Mouse (Mus musculus): ENCODE results near the gene Kremen1. TPM values are rescaled to one million over a fixed set of nuclear protein-coding genes. Genes with fewer than 3 reads are reported as not detected.

Gene Kremen1
- total RNA-seq, 2 experiments from 2014 or later, result 0.38 to 1.1 TPM

DNA sequence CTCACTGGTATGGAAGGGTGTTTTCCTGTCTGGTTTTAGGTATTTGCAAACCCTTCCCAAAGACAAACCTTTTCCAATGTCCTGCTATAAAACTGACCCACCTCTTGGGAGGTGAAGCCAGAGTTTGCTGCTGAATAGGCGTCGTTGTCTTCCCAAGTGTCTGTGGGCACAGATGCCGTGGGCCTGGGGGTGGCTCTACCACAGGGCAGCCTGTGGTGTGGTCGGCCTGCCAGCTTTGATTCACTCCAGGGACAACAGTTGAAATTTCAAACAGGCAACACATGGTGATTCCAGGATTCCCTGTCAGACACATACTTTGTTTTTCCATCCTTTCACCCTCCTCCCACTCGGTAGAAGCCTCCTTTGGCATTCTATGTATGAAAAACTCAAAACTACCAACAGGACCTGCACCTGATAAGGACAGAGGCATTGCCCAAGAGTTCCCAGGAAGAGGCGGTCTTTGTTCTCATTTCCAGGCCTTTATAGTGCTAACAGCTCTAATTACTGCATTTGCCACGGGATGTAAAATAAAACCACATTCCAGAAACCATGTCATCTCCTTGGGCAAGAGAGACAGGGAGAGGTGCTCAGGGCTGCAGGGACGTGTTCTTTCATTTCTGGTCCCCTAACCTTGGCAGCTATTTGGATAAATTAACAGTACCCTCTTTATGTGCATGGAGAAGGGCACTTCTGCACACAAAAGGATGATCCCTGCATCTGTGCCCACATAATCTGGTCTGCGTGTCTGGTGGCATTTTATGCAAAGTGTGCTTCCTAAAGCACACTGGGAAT is 10.1 kb upstream of the Kremen1 start:
- no peak for ATAC-seq (replicated peaks; ENCODE audit: low FRiP score, poor library complexity, severe bottlenecking)

GRCm38 (mm10) chr11:5269846-5270461 is 8.6 kb upstream of the Kremen1 start:
- ATAC-seq (replicated peaks; ENCODE audit: low FRiP score, poor library complexity, severe bottlenecking), result no peak

DNA sequence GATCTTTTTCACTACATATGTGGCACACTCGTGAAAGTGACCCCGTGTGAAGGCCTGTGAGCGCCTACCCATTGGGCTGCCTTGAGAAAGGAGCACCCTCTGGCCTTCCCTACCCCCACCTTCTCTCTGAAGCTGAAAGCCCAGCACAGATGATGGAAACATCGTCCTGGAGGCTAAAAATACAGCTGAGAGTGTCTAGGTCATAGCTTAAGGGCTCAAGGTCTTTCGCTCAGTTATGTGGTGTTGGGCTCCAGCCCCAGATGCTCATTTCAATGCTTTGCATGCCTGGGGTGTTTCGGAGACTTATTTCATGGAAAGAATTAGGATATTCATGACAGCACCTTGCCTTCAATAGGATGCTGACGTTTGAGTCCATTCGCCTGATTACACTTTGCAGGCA is 4.4 kb upstream of the Kremen1 start:
- no peak for ATAC-seq (replicated peaks; ENCODE audit: low FRiP score, poor library complexity, severe bottlenecking)

DNA sequence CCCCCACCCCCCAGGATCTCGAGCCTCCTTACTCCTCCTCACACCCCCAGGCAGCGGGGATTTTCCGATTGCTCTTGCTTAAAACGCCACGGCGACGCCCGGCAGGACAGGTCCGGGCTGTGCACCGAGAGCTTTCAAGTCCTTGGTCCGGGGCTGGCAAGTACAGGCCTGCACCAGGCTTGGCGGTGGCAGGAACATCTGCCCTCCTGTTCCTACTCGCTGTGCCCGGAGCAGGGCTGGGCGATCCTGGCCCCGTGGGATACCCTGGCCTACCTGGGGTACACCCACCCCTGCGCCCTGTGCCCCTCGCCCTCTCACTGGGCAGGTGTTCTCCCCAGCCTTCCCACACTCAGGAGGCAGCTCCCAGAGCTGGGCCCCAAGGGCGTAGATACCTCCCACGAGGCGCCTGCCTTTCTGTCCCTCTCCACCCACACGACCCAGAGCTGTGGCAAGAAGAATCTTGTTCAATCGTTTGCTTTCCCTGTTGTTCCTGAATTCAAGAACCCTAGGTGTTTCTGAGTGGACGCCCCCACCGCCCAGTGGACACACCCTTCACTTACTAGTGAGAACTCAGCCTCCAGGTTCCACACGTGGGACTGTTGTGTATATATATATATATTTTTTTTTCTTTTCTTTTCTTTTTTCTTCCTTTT is 1.8 kb upstream of the Kremen1 start:
- no peak for ATAC-seq (replicated peaks; ENCODE audit: low FRiP score, poor library complexity, severe bottlenecking)

DNA sequence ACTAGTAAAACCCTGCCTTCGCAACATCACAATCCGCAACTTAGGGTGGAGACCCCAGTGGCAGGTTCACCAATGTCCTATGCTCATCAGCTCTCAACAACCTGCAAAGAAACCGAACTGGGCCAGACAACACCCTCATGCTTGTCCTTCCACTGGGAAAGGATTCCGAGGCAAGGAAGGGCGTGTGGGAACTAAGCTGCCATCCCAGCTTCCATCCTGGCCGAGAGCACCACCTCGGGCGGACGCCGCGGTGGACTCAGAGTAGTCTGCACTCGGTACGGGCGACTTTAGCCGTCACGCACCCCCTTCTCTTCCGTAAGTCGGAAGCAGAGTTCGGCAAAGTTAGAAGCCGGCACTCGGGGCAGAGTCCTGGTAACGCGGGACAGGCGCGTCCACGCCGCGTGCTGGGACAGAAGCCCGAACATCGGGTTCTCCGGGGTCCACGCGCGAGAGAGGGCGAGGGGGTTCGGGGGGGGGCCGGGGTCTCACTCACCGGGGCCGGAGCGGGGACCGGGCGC is 357 bp downstream of the Kremen1 start:
- ATAC-seq (replicated peaks; ENCODE audit: low FRiP score, poor library complexity, severe bottlenecking), result no peak

GRCm38 (mm10) chr11:5259944-5260598 is 1.3 kb downstream of the Kremen1 start:
- ATAC-seq (replicated peaks; ENCODE audit: low FRiP score, poor library complexity, severe bottlenecking), result no peak

DNA sequence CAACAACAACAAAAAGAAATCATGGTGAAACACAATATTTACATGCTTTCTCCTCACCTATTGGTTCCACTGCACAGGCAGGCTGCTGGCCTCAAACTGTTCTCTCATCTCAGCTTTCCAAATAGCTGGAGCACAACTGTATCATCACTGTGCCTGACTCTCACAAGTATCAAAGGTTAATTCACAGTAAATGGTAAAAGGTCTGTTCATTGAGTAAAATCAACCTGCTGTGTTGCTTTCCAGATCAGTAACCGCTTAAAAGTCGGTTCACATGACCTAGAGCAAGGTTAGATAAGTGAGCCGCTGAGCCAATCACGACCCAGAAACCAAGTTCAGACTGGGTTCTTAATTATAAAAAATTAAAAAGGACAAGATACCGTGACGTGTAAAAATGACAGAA is 3.3 kb downstream of the Kremen1 start:
- ATAC-seq (replicated peaks; ENCODE audit: low FRiP score, poor library complexity, severe bottlenecking), result no peak

GRCm38 (mm10) chr11:5257151-5257862 is 4.1 kb downstream of the Kremen1 start:
- ATAC-seq (replicated peaks; ENCODE audit: low FRiP score, poor library complexity, severe bottlenecking), result no peak

GRCm38 (mm10) chr11:5255509-5256014 is 5.8 kb downstream of the Kremen1 start:
- no peak for ATAC-seq (replicated peaks; ENCODE audit: low FRiP score, poor library complexity, severe bottlenecking)

GRCm38 (mm10) chr11:5254016-5254415 is 7.3 kb downstream of the Kremen1 start:
- no peak for ATAC-seq (replicated peaks; ENCODE audit: low FRiP score, poor library complexity, severe bottlenecking)

DNA sequence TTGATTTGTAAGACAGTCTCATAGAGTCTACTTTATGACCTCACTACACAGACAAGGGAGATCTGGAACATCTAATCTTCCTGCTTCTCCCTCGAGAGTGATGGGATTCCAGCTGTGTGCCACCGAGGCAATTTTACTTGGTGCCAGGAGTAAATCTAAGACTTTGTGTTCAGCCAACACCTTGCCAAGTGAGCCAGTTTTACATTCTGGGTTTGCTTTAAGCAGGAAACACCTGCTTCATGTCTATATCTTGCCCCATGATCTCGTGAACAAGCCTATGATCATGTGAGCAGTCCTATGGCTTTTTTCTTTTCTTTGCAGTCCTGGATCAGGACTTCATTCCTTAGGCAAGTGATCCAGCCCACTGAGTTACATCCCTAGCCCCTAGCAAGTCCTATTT is 7.8 kb downstream of the Kremen1 start:
- ATAC-seq (replicated peaks; ENCODE audit: low FRiP score, poor library complexity, severe bottlenecking), result no peak

GRCm38 (mm10) chr11:5252727-5253126 is 8.6 kb downstream of the Kremen1 start:
- no peak for ATAC-seq (replicated peaks; ENCODE audit: low FRiP score, poor library complexity, severe bottlenecking)

DNA sequence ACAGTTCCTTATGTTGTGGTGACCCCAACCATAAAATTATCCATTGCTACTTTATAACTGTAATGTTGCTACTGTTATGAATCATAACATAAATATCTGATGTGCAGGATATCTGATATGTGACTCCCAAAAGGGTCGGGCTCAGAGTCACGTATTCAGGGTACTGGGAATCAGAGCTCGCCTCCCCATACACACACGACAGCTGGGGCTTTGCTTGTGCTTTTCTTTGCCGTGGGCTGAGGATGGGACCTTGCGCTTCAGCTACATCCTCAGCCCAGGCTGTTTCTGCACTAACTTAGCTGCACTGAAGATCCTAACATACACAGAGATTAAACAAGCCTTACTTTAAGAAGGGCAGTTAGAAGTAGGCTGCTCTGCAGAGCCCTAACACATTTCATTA is 10.2 kb downstream of the Kremen1 start:
- no peak for ATAC-seq (replicated peaks; ENCODE audit: low FRiP score, poor library complexity, severe bottlenecking)

- no peak for ATAC-seq (replicated peaks; ENCODE audit: low FRiP score, poor library complexity, severe bottlenecking)
Measured at GRCm38 (mm10) chr11:5248200-5248599, 13.2 kb downstream of the Kremen1 start.

GRCm38 (mm10) chr11:5245431-5245830 is 15.9 kb downstream of the Kremen1 start:
- ATAC-seq (replicated peaks; ENCODE audit: low FRiP score, poor library complexity, severe bottlenecking), result no peak

DNA sequence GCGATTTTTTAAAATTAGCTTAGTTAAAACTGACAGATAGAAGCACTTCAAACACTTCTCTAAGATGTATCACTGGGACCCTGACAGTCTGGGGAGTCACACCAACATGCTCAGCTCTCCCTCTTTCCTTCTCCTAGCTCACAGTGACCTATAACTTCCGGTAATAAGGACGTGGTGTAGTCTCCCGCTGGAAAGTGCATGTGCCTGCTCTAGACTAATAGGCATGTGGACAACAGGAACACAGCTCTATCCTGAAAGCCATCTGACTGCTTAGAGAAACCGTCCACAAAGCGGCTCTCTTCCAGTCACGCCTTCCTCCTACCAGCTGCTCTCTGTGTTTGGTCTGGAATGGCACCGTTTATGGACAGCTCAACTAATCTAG is 16.6 kb downstream of the Kremen1 start:
- no peak for ATAC-seq (replicated peaks; ENCODE audit: low FRiP score, poor library complexity, severe bottlenecking)

DNA sequence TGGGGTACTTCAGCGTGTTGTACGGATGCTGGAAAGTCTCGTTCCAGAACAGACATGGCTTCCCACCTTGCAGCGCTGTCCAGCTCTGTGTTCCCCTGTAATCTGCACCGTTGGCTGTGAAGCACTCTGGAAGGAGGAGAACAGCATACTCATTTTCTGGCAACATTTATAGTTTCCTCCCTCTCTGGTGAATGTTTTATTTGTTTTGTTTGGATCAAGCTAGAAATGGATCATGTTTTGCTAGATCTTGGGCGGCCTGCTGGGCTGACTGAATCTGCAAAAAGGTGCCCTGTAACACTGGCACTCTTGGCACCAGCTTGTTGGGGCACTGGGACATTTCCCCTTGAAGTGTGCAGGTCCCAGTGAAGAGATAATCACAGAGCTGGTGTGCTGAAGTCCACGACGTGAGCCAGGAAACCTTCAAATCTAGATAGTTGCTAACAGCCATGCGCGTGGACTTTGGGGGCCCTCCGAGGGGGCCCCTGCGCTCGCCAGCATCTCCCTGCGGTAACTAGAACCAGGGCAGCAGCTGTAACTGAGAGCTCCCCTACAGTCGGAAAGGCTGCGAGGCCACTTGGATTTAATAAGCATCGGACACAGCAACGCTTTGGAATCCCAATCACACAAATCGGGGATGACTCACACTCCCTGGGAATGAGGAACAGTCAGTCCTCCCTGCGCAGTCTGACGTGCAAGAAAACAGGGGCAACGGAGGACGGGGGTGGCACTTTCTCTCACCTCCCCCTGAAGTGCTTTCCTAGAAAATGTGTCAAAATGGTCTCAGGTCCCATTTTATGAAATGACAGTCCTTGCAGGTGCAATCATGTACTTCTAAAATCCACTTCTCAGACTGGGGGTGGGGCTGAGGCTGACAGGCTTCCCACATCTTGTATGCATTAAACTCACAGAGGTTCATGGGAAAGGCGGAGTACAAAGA is 17.3 kb downstream of the Kremen1 start:
- no peak for ATAC-seq (replicated peaks; ENCODE audit: low FRiP score, poor library complexity, severe bottlenecking)

DNA sequence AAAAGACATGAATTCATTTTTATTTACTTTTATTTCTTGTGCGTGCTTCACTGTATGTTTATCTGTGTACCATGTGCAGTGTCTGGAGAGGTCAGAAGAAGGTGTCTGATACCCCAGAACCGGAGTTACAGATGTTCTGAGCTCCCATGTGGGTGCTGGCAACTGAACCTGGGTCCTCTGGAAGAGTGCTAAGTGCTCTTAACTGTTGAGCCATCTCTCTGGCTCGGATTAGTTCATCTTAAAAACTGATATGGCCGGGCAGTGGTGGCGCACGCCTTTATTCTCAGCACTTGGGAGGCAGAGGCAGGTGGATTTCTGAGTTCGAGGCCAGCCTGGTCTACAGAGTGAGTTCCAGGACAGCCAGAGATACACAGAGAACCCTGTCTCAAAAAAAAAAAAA is 18.1 kb downstream of the Kremen1 start:
- no peak for ATAC-seq (replicated peaks; ENCODE audit: low FRiP score, poor library complexity, severe bottlenecking)

GRCm38 (mm10) chr11:5242158-5242557 is 19.2 kb downstream of the Kremen1 start:
- no peak for ATAC-seq (replicated peaks; ENCODE audit: low FRiP score, poor library complexity, severe bottlenecking)
